Mouse (Mus musculus) lung, embryonic 16.5 days (tissue): ENCODE results near the gene Padi6. TPM values are rescaled to one million over a fixed set of nuclear protein-coding genes. Genes with fewer than 3 reads are reported as not detected.

Experiments
- ATAC-seq: fragments of 200-750 bp; cut with Nextera tagmentation; 2 replicates; pipeline ENCODE4 v1.8.0; 2017; ENCODE audit warnings: low read depth, mild to moderate bottlenecking, moderate library complexity
- H3K27ac ChIP-seq: fragments of 300-500 bp; sonication (generic); 2 replicates; pipeline ENCODE4 v1.5.1; 2014; ENCODE audit warnings: mild to moderate bottlenecking, control low read depth, low read length
- H3K27me3 ChIP-seq: fragments of 300-500 bp; sonication (generic); 2 replicates; pipeline ENCODE4 v1.6.1; 2014; ENCODE audit warnings: low read depth, low read length, mixed read lengths; ENCODE audit not compliant: control insufficient read depth, insufficient read depth
- H3K36me3 ChIP-seq: fragments of 300-500 bp; sonication (generic); 2 replicates; pipeline ENCODE4 v1.6.1; 2014; ENCODE audit warnings: low read length; ENCODE audit not compliant: control insufficient read depth, insufficient read depth
- H3K4me1 ChIP-seq: fragments of 300-500 bp; sonication (generic); replicated peaks from 2 replicates; pipeline ENCODE4 v1.6.1; 2014; ENCODE audit warnings: low read length, mixed read lengths; ENCODE audit not compliant: control insufficient read depth, insufficient read depth
- H3K4me2 ChIP-seq: fragments of 300-500 bp; sonication (generic); 2 replicates; pipeline ENCODE4 v1.6.1; 2014; ENCODE audit warnings: low read depth, low read length, control low read depth
- H3K4me3 ChIP-seq: fragments of 300-500 bp; sonication (generic); 2 replicates; pipeline ENCODE4 v1.5.1; 2014; ENCODE audit warnings: mild to moderate bottlenecking, low read length, control low read depth
- H3K9ac ChIP-seq: fragments of 300-500 bp; sonication (generic); 2 replicates; pipeline ENCODE4 v1.6.1; 2014; ENCODE audit warnings: low read length, control low read depth
- H3K9me3 ChIP-seq: fragments of 300-500 bp; sonication (generic); 2 replicates; pipeline ENCODE4 v1.6.1; 2016; ENCODE audit warnings: low read length; ENCODE audit not compliant: control insufficient read depth
- WGBS: fragments of 180-500 bp; shearing (Covaris S2); extraction: QIAGEN DNeasy Blood & Tissue Kit; methylation state at CpG from one replicate; pipeline ENCODE4 v1.1.7; 2014; 5-methylcytosine and 5-hydroxymethylcytosine counted together
- polyA plus RNA-seq: library from polyadenylated mRNA; unstranded; fragments of >200 nt; fragmentation: Nextera tagmentation; extraction: Ambion mirVana; gene quantifications from 2 replicates; pipeline ENCODE4 v1.2.1, GENCODE M21; 2015

Gene Padi6
- polyA plus RNA-seq, 1 experiment from 2014 or later = not detected

- WGBS = 5% methylated on average over 29 of the region's 29 CpGs
- peak overlapping the region; percentile 93 for H3K4me3 ChIP-seq
- peak overlapping the region; percentile 88 for H3K4me2 ChIP-seq
- H3K27me3 ChIP-seq = no peaks in the 10 kb centered on the region; the same call in 1 of the 2 replicates
- H3K9ac ChIP-seq = peak overlapping the region; percentile 96
- H3K36me3 ChIP-seq = no peaks in the 10 kb centered on the region
- no peak for ATAC-seq
- no peaks in the 10 kb centered on the region for H3K9me3 ChIP-seq
- no peak overlapping the region for H3K27ac ChIP-seq
- H3K4me1 ChIP-seq = peaks cover 32% of the 10 kb centered on the region
Measured at GRCm38 (mm10) chr4:140699441-140700127, 42.9 kb downstream of the Padi6 start.

GRCm38 (mm10) chr4:140695675-140696585, 46.5 kb downstream of the Padi6 start:
- no peak for ATAC-seq
- H3K27me3 ChIP-seq = no peaks in the 10 kb centered on the region; the same call in 1 of the 2 replicates
- no peak overlapping the region for H3K4me3 ChIP-seq
- 52% methylated on average over 14 of the region's 14 CpGs for WGBS
- no peak overlapping the region for H3K9ac ChIP-seq
- no peaks in the 10 kb centered on the region for H3K36me3 ChIP-seq
- H3K9me3 ChIP-seq = no peaks in the 10 kb centered on the region
- H3K4me2 ChIP-seq = no peak overlapping the region
- H3K27ac ChIP-seq = no peak overlapping the region
- peaks cover 16% of the 10 kb centered on the region for H3K4me1 ChIP-seq

- H3K4me1 ChIP-seq = peaks cover 8% of the 10 kb centered on the region; the same call in 1 of the 2 replicates
- H3K9me3 ChIP-seq = no peaks in the 10 kb centered on the region
- no peaks in the 10 kb centered on the region for H3K36me3 ChIP-seq
- H3K4me2 ChIP-seq = no peak overlapping the region
- no peak overlapping the region for H3K9ac ChIP-seq
- no peak overlapping the region for H3K4me3 ChIP-seq
- H3K27me3 ChIP-seq = no peaks in the 10 kb centered on the region; the same call in 1 of the 2 replicates
- H3K27ac ChIP-seq = no peak overlapping the region
- 73% methylated on average over 7 of the region's 7 CpGs for WGBS
- ATAC-seq = no peak
Measured at GRCm38 (mm10) chr4:140695146-140695545, 47.3 kb downstream of the Padi6 start.

- Histone ChIP-seq H3K27ac (no peak overlapping the region), H3K9ac (no peak overlapping the region), H3K4me3 (no peak overlapping the region), H3K4me2 (no peak overlapping the region), H3K27me3 (no peaks in the 10 kb centered on the region; the same call in 1 of the 2 replicates), H3K36me3 (no peaks in the 10 kb centered on the region), H3K9me3 (no peaks in the 10 kb centered on the region), H3K4me1 (peaks cover 4% of the 10 kb centered on the region; the same call in 1 of the 2 replicates)
- ATAC-seq = no peak
- 50% methylated on average over 1 of the region's 1 CpGs for WGBS
Measured at GRCm38 (mm10) chr4:140694551-140695060, 47.8 kb downstream of the Padi6 start.

- no peak overlapping the region for H3K9ac ChIP-seq
- no peak for ATAC-seq
- H3K36me3 ChIP-seq = no peaks in the 10 kb centered on the region
- no peaks in the 10 kb centered on the region for H3K9me3 ChIP-seq
- no peak overlapping the region for H3K27ac ChIP-seq
- no peak overlapping the region for H3K4me3 ChIP-seq
- no peaks in the 10 kb centered on the region for H3K27me3 ChIP-seq
- no peak overlapping the region for H3K4me2 ChIP-seq
- WGBS = 52% methylated on average over 4 of the region's 4 CpGs
- no peaks in the 10 kb centered on the region; the same call in 1 of the 2 replicates for H3K4me1 ChIP-seq
Measured at GRCm38 (mm10) chr4:140693513-140693912, 48.9 kb downstream of the Padi6 start.

- 70% methylated on average over 7 of the region's 7 CpGs for whole genome bisulfite sequencing
- Histone ChIP-seq H3K9ac (no peak overlapping the region), H3K9me3 (no peaks in the 10 kb centered on the region), H3K36me3 (no peaks in the 10 kb centered on the region), H3K27ac (no peak overlapping the region), H3K4me3 (no peak overlapping the region), H3K4me1 (no peaks in the 10 kb centered on the region; the same call in 1 of the 2 replicates), H3K27me3 (no peaks in the 10 kb centered on the region), H3K4me2 (no peak overlapping the region)
- no peak for ATAC-seq
Measured at GRCm38 (mm10) chr4:140691481-140691880, 51.0 kb downstream of the Padi6 start.

GRCm38 (mm10) chr4:140689873-140690655, 52.4 kb downstream of the Padi6 start:
- Histone ChIP-seq H3K27me3 (no peaks in the 10 kb centered on the region), H3K4me1 (peaks cover 4% of the 10 kb centered on the region; the same call in 1 of the 2 replicates), H3K4me2 (no peak overlapping the region), H3K27ac (no peak overlapping the region), H3K4me3 (no peak overlapping the region), H3K9ac (no peak overlapping the region), H3K9me3 (no peaks in the 10 kb centered on the region), H3K36me3 (no peaks in the 10 kb centered on the region)
- peak; percentile 20; the same call in 1 of the 2 replicates for ATAC-seq
- 48% methylated on average over 16 of the region's 16 CpGs for WGBS

- Histone ChIP-seq H3K27me3 (no peaks in the 10 kb centered on the region), H3K4me1 (peaks cover 15% of the 10 kb centered on the region), H3K27ac (no peak overlapping the region), H3K4me2 (no peak overlapping the region), H3K4me3 (no peak overlapping the region), H3K36me3 (no peaks in the 10 kb centered on the region), H3K9me3 (no peaks in the 10 kb centered on the region), H3K9ac (no peak overlapping the region)
- WGBS = 73% methylated on average over 5 of the region's 5 CpGs
- no peak for ATAC-seq
Measured at GRCm38 (mm10) chr4:140688826-140689425, 53.5 kb downstream of the Padi6 start.
